Mouse (Mus musculus): ENCODE data around the gene Cd4. TPM values are rescaled to one million over a fixed set of nuclear protein-coding genes. Genes with fewer than 3 reads are reported as not detected.

The Cd4 gene
- 10 to 100 TPM in 18 of 26 experiments, 1 to 10 TPM in 8; 2.5 to 44.4 (median 21.1) TPM for total RNA-seq (2018; cell fraction: chromatin; rRNA removed)
- total RNA-seq (2018; cell fraction: cytosol; rRNA removed), result 100 to 1,000 TPM in 2 of 26 experiments, 10 to 100 TPM in 24; 45.5 to 121 (median 68.1) TPM
- 100 to 1,000 TPM in 11 of 26 experiments, 10 to 100 TPM in 15; 14.7 to 155 (median 90.6) TPM for total RNA-seq (2018; cell fraction: nucleus; rRNA removed)
- polyA plus RNA-seq (2018), result 49.3 to 211 TPM (median 83.5 TPM) in 3 replicates

- Histone ChIP-seq H3K79me2 (ENCODE audit: inconsistent target) (no peaks in the 10 kb centered on the region; the same call in 1 of the 2 replicates), H3K36me3 (ENCODE audit: inconsistent target) (no peaks in the 10 kb centered on the region), H3K4me3 (ENCODE audit: inconsistent target) (no peak within 1 kb of the TSS), H3K27ac (no peak within 1 kb of the TSS)
- 67% methylated on average over 9 of the region's 9 CpGs for WGBS (ENCODE audit: missing documents)
These were observed at the start of gene Cd4 for GRCm38 (mm10) chr6:124887986-124888385. Gene Cd4 (minus strand): TSS chr6:124888221.

- H3K79me2 ChIP-seq (ENCODE audit: inconsistent target), result peaks cover 8% of the 10 kb centered on the region
- H3K4me3 ChIP-seq (ENCODE audit: inconsistent target), result no peak overlapping the region
- H3K36me3 ChIP-seq (ENCODE audit: inconsistent target), result peaks cover 34% of the 10 kb centered on the region
- no peak overlapping the region for H3K27ac ChIP-seq
- 93% methylated on average over 2 of the region's 2 CpGs for WGBS (ENCODE audit: missing documents)
These were observed 49.5 kb upstream of the Cd4 start for GRCm38 (mm10) chr6:124937493-124937892.

- Histone ChIP-seq H3K79me2 (ENCODE audit: inconsistent target) (peaks cover 16% of the 10 kb centered on the region), H3K27ac (no peak overlapping the region), H3K36me3 (ENCODE audit: inconsistent target) (peaks cover 34% of the 10 kb centered on the region), H3K4me3 (ENCODE audit: inconsistent target) (no peak overlapping the region)
- WGBS (ENCODE audit: missing documents), result 100% methylated on average over 1 of the region's 1 CpGs
These were observed 48.7 kb upstream of the Cd4 start for GRCm38 (mm10) chr6:124936681-124937080.

- H3K36me3 ChIP-seq (ENCODE audit: inconsistent target), result peaks cover 34% of the 10 kb centered on the region
- WGBS (ENCODE audit: missing documents), result 96% methylated on average over 7 of the region's 7 CpGs
- no peak overlapping the region for H3K4me3 ChIP-seq (ENCODE audit: inconsistent target)
- peaks cover 17% of the 10 kb centered on the region for H3K79me2 ChIP-seq (ENCODE audit: inconsistent target)
- no peak overlapping the region for H3K27ac ChIP-seq
These were observed 46.6 kb upstream of the Cd4 start for GRCm38 (mm10) chr6:124934670-124935069.

- Histone ChIP-seq H3K27ac (no peak overlapping the region), H3K36me3 (ENCODE audit: inconsistent target) (peaks cover 30% of the 10 kb centered on the region), H3K79me2 (ENCODE audit: inconsistent target) (peaks cover 17% of the 10 kb centered on the region), H3K4me3 (ENCODE audit: inconsistent target) (no peak overlapping the region)
- WGBS (ENCODE audit: missing documents), result 94% methylated on average over 3 of the region's 3 CpGs
These were observed 45.1 kb upstream of the Cd4 start for GRCm38 (mm10) chr6:124933127-124933526.

- Histone ChIP-seq H3K4me3 (ENCODE audit: inconsistent target) (peak overlapping the region; percentile 70), H3K36me3 (ENCODE audit: inconsistent target) (peaks cover 30% of the 10 kb centered on the region), H3K27ac (0 out of 2 replicates have a peak overlapping the region, but pooled peaks have one; percentile 45), H3K79me2 (ENCODE audit: inconsistent target) (peaks cover 17% of the 10 kb centered on the region)
- WGBS (ENCODE audit: missing documents), result 80% methylated on average over 12 of the region's 12 CpGs
These were observed 44.3 kb upstream of the Cd4 start for GRCm38 (mm10) chr6:124932314-124932695.

- peak overlapping the region; percentile 45 for H3K27ac ChIP-seq
- 2% methylated on average over 48 of the region's 48 CpGs for WGBS (ENCODE audit: missing documents)
- peak overlapping the region; percentile 70 for H3K4me3 ChIP-seq (ENCODE audit: inconsistent target)
- peaks cover 17% of the 10 kb centered on the region for H3K79me2 ChIP-seq (ENCODE audit: inconsistent target)
- H3K36me3 ChIP-seq (ENCODE audit: inconsistent target), result peaks cover 30% of the 10 kb centered on the region
These were observed 43.7 kb upstream of the Cd4 start for GRCm38 (mm10) chr6:124931525-124932313.

GRCm38 (mm10) chr6:124930754-124931524, 42.9 kb upstream of the Cd4 start, which contains the start of gene Mlf2:
Gene Mlf2 (plus strand): TSS chr6:124931386.
- Histone ChIP-seq H3K36me3 (ENCODE audit: inconsistent target) (peaks cover 24% of the 10 kb centered on the region), H3K27ac (peak within 1 kb of the TSS; percentile 55), H3K79me2 (ENCODE audit: inconsistent target) (peaks cover 17% of the 10 kb centered on the region), H3K4me3 (ENCODE audit: inconsistent target) (peak within 1 kb of the TSS; percentile 70)
- under 1% methylated on average over 53 of the region's 64 CpGs for WGBS (ENCODE audit: missing documents)

- H3K4me3 ChIP-seq (ENCODE audit: inconsistent target), result peak overlapping the region; percentile 17; the same call in 1 of the 2 replicates
- H3K27ac ChIP-seq, result peak overlapping the region; percentile 55
These were observed 42.2 kb upstream of the Cd4 start for GRCm38 (mm10) chr6:124930231-124930630.

GRCm38 (mm10) chr6:124925941-124926340, 37.9 kb upstream of the Cd4 start:
- H3K79me2 ChIP-seq (ENCODE audit: inconsistent target), result no peaks in the 10 kb centered on the region
- no peak overlapping the region for H3K27ac ChIP-seq
- 37% methylated on average over 5 of the region's 5 CpGs for WGBS (ENCODE audit: missing documents)
- no peak overlapping the region for H3K4me3 ChIP-seq (ENCODE audit: inconsistent target)
- no peaks in the 10 kb centered on the region for H3K36me3 ChIP-seq (ENCODE audit: inconsistent target)

More at GRCm38 (mm10) chr6:124930231-124930630, 42.2 kb upstream of the Cd4 start:
- 89% methylated on average over 1 of the region's 1 CpGs for WGBS (ENCODE audit: missing documents)
- peaks cover 17% of the 10 kb centered on the region for H3K79me2 ChIP-seq (ENCODE audit: inconsistent target)
- peaks cover 17% of the 10 kb centered on the region for H3K36me3 ChIP-seq (ENCODE audit: inconsistent target)

GRCm38 (mm10) chr6:124925173-124925793, 37.3 kb upstream of the Cd4 start:
- Histone ChIP-seq H3K4me3 (ENCODE audit: inconsistent target) (no peak overlapping the region), H3K36me3 (ENCODE audit: inconsistent target) (no peaks in the 10 kb centered on the region), H3K79me2 (ENCODE audit: inconsistent target) (no peaks in the 10 kb centered on the region), H3K27ac (no peak overlapping the region)
- 67% methylated on average over 12 of the region's 12 CpGs for WGBS (ENCODE audit: missing documents)

- peaks cover 5% of the 10 kb centered on the region for H3K79me2 ChIP-seq (ENCODE audit: inconsistent target)
- no peaks in the 10 kb centered on the region for H3K36me3 ChIP-seq (ENCODE audit: inconsistent target)
- 29% methylated on average over 4 of the region's 4 CpGs for WGBS (ENCODE audit: missing documents)
- peak overlapping the region; percentile 75 for H3K27ac ChIP-seq
- no peak overlapping the region for H3K4me3 ChIP-seq (ENCODE audit: inconsistent target)
These were observed 33.5 kb upstream of the Cd4 start for GRCm38 (mm10) chr6:124921539-124921938.

- H3K27ac ChIP-seq, result peak overlapping the region; percentile 75
- 50% methylated on average over 9 of the region's 9 CpGs for WGBS (ENCODE audit: missing documents)
- no peak overlapping the region for H3K4me3 ChIP-seq (ENCODE audit: inconsistent target)
These were observed 32.5 kb upstream of the Cd4 start for GRCm38 (mm10) chr6:124920318-124921085.

More at GRCm38 (mm10) chr6:124920318-124921085, 32.5 kb upstream of the Cd4 start:
- peaks cover 2% of the 10 kb centered on the region; the same call in 1 of the 2 replicates for H3K36me3 ChIP-seq (ENCODE audit: inconsistent target)
- peaks cover 16% of the 10 kb centered on the region for H3K79me2 ChIP-seq (ENCODE audit: inconsistent target)
